Mouse (Mus musculus) midbrain, postnatal 0 days (tissue): ENCODE results near the gene Atp10a. TPM values are rescaled to one million over a fixed set of nuclear protein-coding genes. Genes with fewer than 3 reads are reported as not detected.
"Not testable (repeated sequence)": the region's sequence is repeated elsewhere in the genome, so short reads cannot be mapped to it uniquely, and the experiment has no call there.

Experiments
- ATAC-seq: fragments of 200-750 bp; cut with Nextera tagmentation; 2 replicates; pipeline ENCODE4 v1.8.0; 2017; ENCODE audit warnings: moderate number of reproducible peaks, mild to moderate bottlenecking, moderate TSS enrichment, moderate library complexity; ENCODE audit not compliant: low FRiP score
- DNase-seq: peaks from one replicate; pipeline ENCODE4 v3.0.0-alpha.2; 2015; ENCODE audit warnings: low spot score
- H3K27ac ChIP-seq: fragments of 300-500 bp; sonication (generic); 2 replicates; pipeline ENCODE4 v1.5.1; 2014; ENCODE audit warnings: low read depth, mild to moderate bottlenecking, low read length, mixed read lengths
- H3K27me3 ChIP-seq: fragments of 300-500 bp; sonication (generic); 2 replicates; pipeline ENCODE4 v1.6.1; 2014; ENCODE audit warnings: low read length, control low read depth, mixed read lengths; ENCODE audit not compliant: insufficient read depth
- H3K36me3 ChIP-seq: fragments of 300-500 bp; sonication (generic); 2 replicates; pipeline ENCODE4 v1.6.1; 2014; ENCODE audit warnings: low read length, control low read depth, mixed read lengths; ENCODE audit not compliant: insufficient read depth
- H3K4me1 ChIP-seq: fragments of 300-500 bp; sonication (generic); 2 replicates; pipeline ENCODE4 v1.6.1; 2014; ENCODE audit warnings: mild to moderate bottlenecking, control low read depth, antibody characterized with exemption, low read length, mixed read lengths; ENCODE audit not compliant: insufficient read depth
- H3K4me2 ChIP-seq: fragments of 300-500 bp; sonication (generic); 2 replicates; pipeline ENCODE4 v1.6.1; 2014; ENCODE audit warnings: low read depth, mild to moderate bottlenecking, low read length, mixed read lengths; ENCODE audit not compliant: poor library complexity, severe bottlenecking
- H3K4me3 ChIP-seq: fragments of 300-500 bp; sonication (generic); 2 replicates; pipeline ENCODE4 v1.5.1; 2014; ENCODE audit warnings: low read depth, mild to moderate bottlenecking, low read length, moderate library complexity
- H3K9ac ChIP-seq: fragments of 300-500 bp; sonication (generic); replicated peaks from 2 replicates; pipeline ENCODE4 v1.6.1; 2014; ENCODE audit warnings: mild to moderate bottlenecking, low read length, moderate library complexity, mixed read lengths; ENCODE audit not compliant: poor library complexity, severe bottlenecking
- H3K9me3 ChIP-seq: fragments of 300-500 bp; sonication (generic); 2 replicates; pipeline ENCODE4 v1.6.1; 2016; ENCODE audit warnings: low read length, control low read depth
- CTCF ChIP-seq: IDR thresholded peaks from 2 replicates; pipeline ENCODE4 v1.5.1; 2016; ENCODE audit warnings: antibody characterized with exemption, mild to moderate bottlenecking
- WGBS: fragments of 180-500 bp; shearing (Covaris S2); extraction: QIAGEN DNeasy Blood & Tissue Kit; methylation state at CpG from one replicate; pipeline ENCODE4 v1.1.7; 2014; 5-methylcytosine and 5-hydroxymethylcytosine counted together
- polyA plus RNA-seq: library from polyadenylated mRNA; unstranded; fragments of >200 nt; fragmentation: Nextera tagmentation; extraction: Ambion mirVana; gene quantifications from 2 replicates; pipeline ENCODE4 v1.2.1, GENCODE M21; 2015
- total RNA-seq: library from RNA; depleted of rRNA; stranded (reverse); fragments of >200 nt; gene quantifications from 2 replicates; pipeline ENCODE4 v1.2.3, GENCODE M21; 2014

Atp10a gene
- total and polyA plus RNA-seq, 2 experiments from 2014 or later, result 1.5 to 5.8 TPM

DNA sequence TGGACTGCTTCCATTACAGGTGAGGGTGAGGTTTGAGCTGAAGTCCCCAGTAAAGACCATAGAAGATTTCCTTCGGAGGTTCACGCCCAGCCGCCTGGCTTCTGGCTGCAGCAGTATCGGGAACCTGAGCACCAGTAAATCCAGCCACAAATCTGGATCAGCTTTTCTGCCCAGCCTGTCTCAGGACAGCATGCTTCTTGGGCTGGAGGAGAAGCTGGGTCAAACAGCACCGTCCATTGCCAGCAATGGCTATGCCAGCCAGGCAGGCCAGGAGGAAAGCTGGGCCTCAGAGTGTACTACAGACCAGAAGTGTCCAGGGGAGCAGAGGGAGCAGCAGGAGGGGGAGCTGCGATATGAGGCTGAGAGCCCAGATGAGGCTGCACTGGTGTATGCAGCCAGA lies 141.3 kb downstream of the Atp10a start:
- no peak overlapping the region for H3K9ac ChIP-seq
- no peak overlapping the region for H3K4me3 ChIP-seq
- 94% methylated on average over 6 of the region's 6 CpGs for WGBS
- H3K27ac ChIP-seq, result no peak overlapping the region
- H3K4me2 ChIP-seq, result no peak overlapping the region
- H3K27me3 ChIP-seq, result no peaks in the 10 kb centered on the region
- H3K4me1 ChIP-seq, result no peaks in the 10 kb centered on the region
- DNase-seq (no peak), ATAC-seq (no peak)
- TF ChIP-seq CTCF, result no peak
- H3K9me3 ChIP-seq, result no peaks in the 10 kb centered on the region
- no peaks in the 10 kb centered on the region for H3K36me3 ChIP-seq

DNA sequence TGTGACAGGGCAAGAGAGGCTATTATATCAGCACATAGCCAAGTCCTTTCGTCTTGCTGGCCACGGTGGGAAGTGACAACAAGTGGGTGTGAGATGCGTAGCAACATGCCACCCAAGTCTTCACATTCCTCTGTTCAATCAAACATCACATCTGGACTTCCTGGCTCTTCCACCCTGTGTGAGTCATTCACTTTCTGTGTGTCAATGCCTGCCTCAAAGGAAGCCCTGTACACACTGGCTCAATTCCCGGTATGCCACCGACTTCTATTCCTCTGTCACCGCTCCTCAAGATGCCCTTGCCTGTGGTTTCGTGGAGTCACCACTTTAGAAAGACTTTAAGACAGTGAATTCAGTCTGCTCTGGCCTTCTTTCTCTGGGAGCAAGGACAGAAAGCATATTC lies 144.9 kb downstream of the Atp10a start:
- H3K4me1 ChIP-seq, result no peaks in the 10 kb centered on the region
- no peaks in the 10 kb centered on the region for H3K36me3 ChIP-seq
- TF ChIP-seq CTCF, result no peak
- H3K27me3 ChIP-seq, result no peaks in the 10 kb centered on the region
- H3K4me3 ChIP-seq, result no peak overlapping the region
- DNase-seq (no peak), ATAC-seq (no peak)
- H3K4me2 ChIP-seq, result no peak overlapping the region
- H3K9me3 ChIP-seq, result no peaks in the 10 kb centered on the region
- 78% methylated on average over 7 of the region's 7 CpGs for WGBS
- no peak overlapping the region for H3K9ac ChIP-seq
- no peak overlapping the region for H3K27ac ChIP-seq

DNA sequence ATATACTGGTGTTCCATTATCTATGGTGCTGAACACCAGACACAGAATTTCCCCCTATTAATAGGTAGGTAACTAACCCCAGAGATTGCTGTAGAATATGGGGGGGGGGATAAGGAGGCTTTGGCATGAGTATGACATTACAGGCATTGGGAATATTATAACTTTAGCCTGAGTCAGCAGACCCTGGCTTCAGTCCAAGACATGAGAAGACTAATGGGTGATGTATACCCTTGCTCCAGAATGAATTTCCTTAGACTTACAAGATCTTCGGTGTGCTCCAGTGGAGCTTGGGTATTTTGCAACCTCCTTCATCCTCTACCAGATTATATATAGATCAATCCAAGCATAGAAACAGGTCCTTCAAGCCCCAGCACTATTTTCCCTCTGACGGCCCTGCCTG lies 145.8 kb downstream of the Atp10a start:
- Histone ChIP-seq H3K27ac (no peak overlapping the region), H3K36me3 (no peaks in the 10 kb centered on the region), H3K27me3 (no peaks in the 10 kb centered on the region), H3K9me3 (no peaks in the 10 kb centered on the region), H3K4me2 (no peak overlapping the region), H3K4me1 (no peaks in the 10 kb centered on the region), H3K9ac (no peak overlapping the region), H3K4me3 (no peak overlapping the region)
- DNase-seq (no peak), ATAC-seq (no peak)
- WGBS, result 95% methylated on average over 2 of the region's 2 CpGs
- TF ChIP-seq CTCF, result no peak

DNA sequence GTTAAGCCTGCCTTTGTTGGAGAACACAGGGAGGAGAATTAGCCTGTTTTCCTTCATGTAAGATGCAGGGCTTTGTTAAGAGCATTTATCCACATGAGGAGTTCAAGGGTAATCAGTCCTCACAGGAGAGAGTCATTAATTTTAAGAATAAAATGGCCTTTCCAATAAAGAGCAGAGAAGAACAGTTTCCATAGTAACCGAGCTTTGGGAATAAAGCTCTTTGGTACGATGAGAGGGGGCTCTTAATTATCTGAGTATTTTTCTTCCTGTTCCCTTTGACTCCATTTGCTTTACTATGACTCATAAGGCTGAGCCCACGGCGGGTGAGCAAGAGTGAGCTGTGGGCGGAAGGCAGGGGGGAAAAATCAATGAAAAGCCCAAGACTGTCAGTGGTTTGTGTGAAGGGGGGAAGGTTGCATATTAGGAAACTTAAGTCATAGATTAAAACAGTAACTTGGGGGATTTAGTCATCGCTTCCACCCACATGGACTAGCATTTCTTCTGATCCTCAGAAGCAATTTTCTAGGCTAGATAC lies 166.2 kb downstream of the Atp10a start:
- WGBS, result 41% methylated on average over 6 of the region's 6 CpGs
- no peak for ATAC-seq
- peak; percentile 62 for DNase-seq

DNA sequence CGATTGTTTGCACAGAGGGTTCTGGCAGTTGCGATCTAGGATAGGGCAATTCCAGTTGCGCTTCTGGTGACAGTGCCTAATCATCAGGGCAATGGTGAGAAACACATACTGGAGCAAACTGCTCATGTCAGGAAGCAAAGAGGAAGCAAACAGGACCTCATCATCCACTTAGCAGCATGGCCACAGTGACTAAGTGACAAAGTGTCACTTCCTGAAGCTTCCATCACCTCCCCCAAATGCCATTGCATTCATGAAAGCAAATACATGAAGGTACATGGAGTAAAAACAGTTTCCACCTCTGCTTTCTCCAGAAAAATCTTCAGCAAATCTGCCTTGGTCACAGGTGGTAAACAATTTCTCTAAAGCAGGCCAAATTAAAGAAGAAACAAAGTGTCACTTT lies 168.7 kb downstream of the Atp10a start:
- H3K9ac ChIP-seq, result no peak overlapping the region
- ATAC-seq (no peak), DNase-seq (no peak)
- H3K4me1 ChIP-seq, result no peaks in the 10 kb centered on the region
- WGBS, result 89% methylated on average over 3 of the region's 3 CpGs
- no peak overlapping the region for H3K27ac ChIP-seq
- no peak for TF ChIP-seq CTCF
- no peaks in the 10 kb centered on the region for H3K9me3 ChIP-seq
- no peaks in the 10 kb centered on the region for H3K27me3 ChIP-seq
- no peak overlapping the region for H3K4me2 ChIP-seq
- H3K4me3 ChIP-seq, result no peak overlapping the region
- H3K36me3 ChIP-seq, result no peaks in the 10 kb centered on the region

More for the DNA sequence above, 166.2 kb downstream of the Atp10a start:
- no peak overlapping the region for H3K27ac ChIP-seq
- H3K9ac ChIP-seq, result no peak overlapping the region
- no peaks in the 10 kb centered on the region for H3K36me3 ChIP-seq
- no peak overlapping the region for H3K4me3 ChIP-seq
- TF ChIP-seq CTCF, result no peak
- no peaks in the 10 kb centered on the region for H3K9me3 ChIP-seq
- H3K27me3 ChIP-seq, result no peaks in the 10 kb centered on the region
- H3K4me2 ChIP-seq, result no peak overlapping the region
- H3K4me1 ChIP-seq, result no peaks in the 10 kb centered on the region

DNA sequence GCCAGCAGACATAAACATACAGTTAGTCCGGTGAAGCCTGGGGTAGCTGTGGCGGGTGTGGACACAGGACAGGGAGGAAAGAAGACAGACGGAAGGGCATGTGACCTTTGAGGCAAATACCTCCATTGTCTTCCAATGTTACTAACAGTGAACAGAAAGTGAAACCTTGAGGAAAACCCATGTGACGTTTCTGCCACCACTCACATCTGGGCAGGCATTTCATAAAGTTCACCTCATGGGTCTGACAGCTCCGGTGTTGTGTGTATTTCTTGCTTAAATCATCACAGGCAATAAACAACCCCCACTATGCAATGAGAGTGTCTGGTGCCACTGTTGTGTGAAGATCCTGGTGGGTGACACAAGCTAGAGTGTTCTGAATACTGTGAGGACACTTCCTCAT lies 173.1 kb downstream of the Atp10a start:
- ATAC-seq, result no peak
- H3K4me1 ChIP-seq, result no peaks in the 10 kb centered on the region
- H3K9ac ChIP-seq, result no peak overlapping the region
- no peak overlapping the region for H3K27ac ChIP-seq
- DNase-seq, result no peak
- TF ChIP-seq CTCF, result no peak
- no peak overlapping the region for H3K4me3 ChIP-seq
- WGBS, result 72% methylated on average over 5 of the region's 5 CpGs
- no peaks in the 10 kb centered on the region for H3K36me3 ChIP-seq
- no peaks in the 10 kb centered on the region for H3K9me3 ChIP-seq
- no peaks in the 10 kb centered on the region for H3K27me3 ChIP-seq
- H3K4me2 ChIP-seq, result no peak overlapping the region

DNA sequence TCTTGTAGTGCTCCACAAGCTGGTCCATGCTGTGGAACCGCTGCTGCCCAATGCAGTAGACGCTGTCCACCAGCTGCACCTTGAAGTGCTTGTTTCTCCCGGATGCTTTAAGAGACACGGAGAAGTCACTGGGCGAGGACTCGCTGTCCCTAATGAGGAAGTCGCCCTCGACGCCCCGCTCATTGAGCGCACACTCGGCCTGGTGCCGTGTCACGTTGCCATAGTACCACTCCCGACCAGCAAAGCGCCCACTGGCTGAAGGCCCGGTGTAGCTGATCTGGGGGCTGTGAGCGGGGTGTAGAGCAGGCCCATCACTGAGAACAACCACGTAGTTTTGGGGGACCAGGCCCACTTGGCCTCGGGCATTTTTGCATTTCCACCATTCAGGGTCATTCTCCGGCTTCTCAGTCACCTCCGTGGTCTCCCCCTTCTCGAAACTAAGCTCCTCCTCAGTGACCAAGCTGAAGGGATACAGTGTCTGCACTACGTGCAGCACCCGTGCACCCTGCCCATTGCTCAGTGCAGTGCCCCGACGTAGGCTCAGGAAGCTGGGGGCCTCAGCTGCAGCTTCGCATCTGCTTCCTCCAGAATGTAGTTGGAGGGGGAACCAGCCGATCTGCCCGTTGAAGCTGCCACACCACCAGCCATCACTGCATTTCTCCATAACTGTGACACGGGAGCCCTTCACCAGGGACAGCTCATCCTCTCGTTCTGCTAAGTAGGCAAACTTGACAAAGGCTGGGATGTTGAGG lies 181.1 kb downstream of the Atp10a start:
- DNase-seq, H3K9me3 ChIP-seq, H3K36me3 ChIP-seq, H3K4me2 ChIP-seq, H3K27me3 ChIP-seq, H3K4me3 ChIP-seq, H3K4me1 ChIP-seq, H3K27ac ChIP-seq, H3K9ac ChIP-seq, ATAC-seq: not testable (repeated sequence)
- 96% methylated on average over 32 of the region's 32 CpGs for WGBS
